Mouse (Mus musculus) neutrophil, adult 59 days (primary cell): ENCODE data around the gene Pde9a. TPM values are rescaled to one million over a fixed set of nuclear protein-coding genes. Genes with fewer than 3 reads are reported as not detected.

Source experiments
- total RNA-seq, 2 experiments: library from RNA; stranded (reverse); gene quantifications; 1 replicate in 1 of 2; 2 replicates in 1 of 2; pipeline ENCODE4 v1.2.4; 2023

The Pde9a gene
- total RNA-seq = not detected

DNA sequence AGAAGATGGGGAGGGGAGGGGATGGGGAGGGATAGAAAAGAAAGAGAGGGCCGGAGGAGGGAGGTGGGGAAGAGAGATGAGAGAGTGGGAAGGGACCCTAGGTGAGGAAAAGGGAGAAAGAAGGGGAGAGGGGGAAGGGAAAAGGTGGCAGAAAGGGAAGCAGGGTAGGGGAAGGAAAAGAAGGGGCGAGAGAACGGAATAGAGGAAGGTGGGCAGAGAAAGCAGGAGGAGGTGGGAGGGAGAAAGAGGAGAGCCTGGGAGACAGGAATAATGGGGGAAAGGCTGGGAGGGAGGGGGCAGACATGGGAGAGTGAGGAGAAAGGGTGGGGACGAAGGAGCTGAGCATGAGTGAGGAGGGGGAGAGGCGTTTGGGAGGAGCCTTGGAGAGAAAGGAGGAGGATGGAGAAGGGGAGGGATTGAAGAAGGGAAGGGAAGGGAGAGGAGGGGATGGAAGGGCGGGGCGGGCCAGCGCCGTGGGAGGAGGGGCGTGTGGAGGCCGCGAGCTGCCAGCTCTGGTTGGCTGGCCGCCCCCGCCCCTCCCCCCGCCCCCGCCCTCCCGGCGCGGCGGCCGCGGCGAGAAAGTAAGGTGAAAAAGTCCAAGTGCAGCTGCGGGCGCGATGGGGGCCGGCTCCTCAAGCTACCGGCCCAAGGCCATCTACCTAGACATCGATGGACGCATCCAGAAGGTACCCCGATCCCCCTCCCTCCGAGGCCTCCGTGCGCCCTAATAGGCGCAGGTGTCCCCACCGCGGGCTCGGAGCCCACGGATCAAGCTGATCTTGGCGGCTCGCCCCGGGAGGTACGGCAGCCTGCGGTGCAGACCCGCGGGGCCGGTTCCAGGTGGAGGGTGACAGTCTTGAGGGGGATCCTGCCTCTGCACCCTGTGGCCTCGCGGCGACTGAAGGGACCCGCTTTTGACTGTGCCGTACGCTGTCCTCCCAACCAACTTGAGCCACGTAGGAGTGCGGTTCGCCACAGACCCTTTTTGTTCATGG lies at the start of gene Pde9a:
Gene Pde9a (plus strand): TSS at position 540 of the 995 bp plus-strand sequence.

DNA sequence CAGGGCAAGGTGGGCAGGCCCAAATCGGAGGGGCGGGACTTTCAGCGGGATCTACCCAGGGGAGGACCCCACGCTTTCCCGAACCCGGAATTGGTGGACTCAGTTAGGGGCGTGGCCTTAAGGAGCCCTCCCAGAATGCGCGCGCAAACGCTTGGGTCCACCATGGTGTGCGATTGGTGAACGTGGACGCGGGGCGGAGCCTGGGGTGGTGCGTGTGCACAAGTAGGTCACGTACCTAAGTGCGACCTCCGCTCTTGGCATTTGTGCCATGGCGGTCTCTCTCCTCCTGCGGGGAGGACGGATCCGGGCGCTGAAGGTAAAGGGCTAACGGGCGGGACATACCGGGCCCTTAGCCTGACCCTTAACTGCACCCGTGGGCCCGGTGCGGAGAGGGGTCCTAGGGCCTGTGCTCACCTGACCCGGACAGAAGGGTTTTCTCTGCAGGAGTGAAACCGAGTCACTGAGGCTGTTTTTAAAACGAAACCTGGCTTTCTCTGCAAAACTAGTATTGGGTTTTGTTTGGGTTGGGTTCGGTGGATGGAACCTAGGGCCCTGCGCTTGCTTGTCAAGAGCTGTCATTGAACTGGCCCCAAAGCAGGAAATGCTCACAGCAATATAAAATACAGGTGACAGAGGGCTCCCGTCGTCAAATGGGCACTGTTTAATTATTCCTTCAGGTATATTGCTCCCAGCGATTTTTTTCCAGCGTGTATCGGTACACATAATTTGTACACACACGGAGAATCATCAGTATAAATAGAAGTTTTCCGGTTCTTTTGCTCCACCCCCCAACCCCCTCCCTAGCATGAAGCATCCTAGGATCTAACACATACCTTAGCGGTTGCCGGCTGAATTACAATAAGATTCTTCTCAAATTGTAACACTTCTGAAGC lies 134.2 kb downstream of the Pde9a start, which contains the start of the genes Wdr4 and Ndufv3:
Gene Wdr4 (minus strand): TSS at position 35 of the 893 bp plus-strand sequence.
Gene Ndufv3 (plus strand): TSS at position 170 of the 893 bp plus-strand sequence.

Other genes starting within 250 kb of the Pde9a start
- gene Tff2, start 241.9 kb upstream of the Pde9a start, total RNA-seq = not detected
- gene Tff1, start 220.9 kb upstream of the Pde9a start, total RNA-seq = not detected
- 1 to 10 TPM; 1.6 to 3.5 TPM for gene Tmprss3, start 187.2 kb upstream of the Pde9a start, total RNA-seq
- gene Ubash3a, start 178.3 kb upstream of the Pde9a start, total RNA-seq = 1 to 10 TPM; 7.4 to 8.5 TPM
- gene Rsph1, start 108.8 kb upstream of the Pde9a start, total RNA-seq = 1 to 10 TPM; 2.9 to 4.3 TPM
- 10 to 100 TPM; 22.4 to 34.2 TPM for gene Slc37a1, start 99.4 kb upstream of the Pde9a start, total RNA-seq
- 10 to 100 TPM; 14.0 to 14.8 TPM for gene Wdr4, start 133.8 kb downstream of the Pde9a start, total RNA-seq
- gene Ndufv3, start 133.9 kb downstream of the Pde9a start, total RNA-seq = 10 to 100 TPM; 95.6 to 97.6 TPM
- 10 to 100 TPM; 70.4 to 84.9 TPM for gene Pknox1, start 178.5 kb downstream of the Pde9a start, total RNA-seq